Mouse (Mus musculus) forebrain, postnatal 0 days (tissue): Measurements from ENCODE around the gene Ferd3l. TPM values are rescaled to one million over a fixed set of nuclear protein-coding genes. Genes with fewer than 3 reads are reported as not detected.
A peak's percentile ranks its signal among the peaks of the same experiment; 100 is the strongest.

Experiments used
- ATAC-seq: fragments of 200-750 bp; cut with Nextera tagmentation; 2 replicates; pipeline ENCODE4 v1.8.0; 2017; ENCODE audit warnings: mild to moderate bottlenecking, moderate library complexity
- DNase-seq: peaks from one replicate; pipeline ENCODE4 v3.0.0-alpha.2; 2015
- H3K27ac ChIP-seq: fragments of 300-500 bp; sonication (generic); 2 replicates; pipeline ENCODE4 v1.5.1; 2014; ENCODE audit warnings: low read depth, mild to moderate bottlenecking, antibody characterized with exemption, low read length, moderate library complexity, mixed read lengths
- H3K27me3 ChIP-seq: fragments of 300-500 bp; sonication (generic); 2 replicates; pipeline ENCODE4 v1.6.1; 2014; ENCODE audit warnings: mild to moderate bottlenecking, low read length, mixed read lengths; ENCODE audit not compliant: insufficient read depth
- H3K36me3 ChIP-seq: fragments of 300-500 bp; sonication (generic); 2 replicates; pipeline ENCODE4 v1.6.1; 2014; ENCODE audit warnings: mild to moderate bottlenecking, moderate library complexity; ENCODE audit not compliant: insufficient read depth
- H3K4me1 ChIP-seq: fragments of 300-500 bp; sonication (generic); 2 replicates; pipeline ENCODE4 v1.6.1; 2014; ENCODE audit warnings: antibody characterized with exemption; ENCODE audit not compliant: insufficient read depth
- H3K4me2 ChIP-seq: fragments of 300-500 bp; sonication (generic); 2 replicates; pipeline ENCODE4 v1.6.1; 2014; ENCODE audit warnings: low read depth, mild to moderate bottlenecking, moderate library complexity
- H3K4me3 ChIP-seq: fragments of 300-500 bp; sonication (generic); 2 replicates; pipeline ENCODE4 v1.5.1; 2014; ENCODE audit warnings: low read depth, low read length, mixed read lengths
- H3K9ac ChIP-seq: fragments of 300-500 bp; sonication (generic); 2 replicates; pipeline ENCODE4 v1.6.1; 2014; ENCODE audit warnings: mild to moderate bottlenecking
- H3K9me3 ChIP-seq: fragments of 300-500 bp; sonication (generic); 2 replicates; pipeline ENCODE4 v1.6.1; 2016; ENCODE audit warnings: low read length
- CTCF ChIP-seq: sonication (generic); IDR thresholded peaks from 2 replicates; pipeline ENCODE4 v1.5.1; 2016; ENCODE audit warnings: antibody characterized with exemption, control low read depth, low read depth
- WGBS: fragments of 180-500 bp; shearing (Covaris S2); extraction: QIAGEN DNeasy Blood & Tissue Kit; methylation state at CpG from one replicate; pipeline ENCODE4 v1.1.7; 2014; 5-methylcytosine and 5-hydroxymethylcytosine counted together
- polyA plus RNA-seq: library from polyadenylated mRNA; unstranded; fragments of >200 nt; fragmentation: Nextera tagmentation; extraction: Ambion mirVana; gene quantifications from 2 replicates; pipeline ENCODE4 v1.2.1, GENCODE M21; 2015
- total RNA-seq: library from RNA; depleted of rRNA; stranded (reverse); fragments of >200 nt; gene quantifications from 2 replicates; pipeline ENCODE4 v1.2.3, GENCODE M21; 2014; rRNA removed

Gene Ferd3l
- total and polyA plus RNA-seq, 2 experiments from 2014 or later = 0.48 TPM; not detected in 1

DNA sequence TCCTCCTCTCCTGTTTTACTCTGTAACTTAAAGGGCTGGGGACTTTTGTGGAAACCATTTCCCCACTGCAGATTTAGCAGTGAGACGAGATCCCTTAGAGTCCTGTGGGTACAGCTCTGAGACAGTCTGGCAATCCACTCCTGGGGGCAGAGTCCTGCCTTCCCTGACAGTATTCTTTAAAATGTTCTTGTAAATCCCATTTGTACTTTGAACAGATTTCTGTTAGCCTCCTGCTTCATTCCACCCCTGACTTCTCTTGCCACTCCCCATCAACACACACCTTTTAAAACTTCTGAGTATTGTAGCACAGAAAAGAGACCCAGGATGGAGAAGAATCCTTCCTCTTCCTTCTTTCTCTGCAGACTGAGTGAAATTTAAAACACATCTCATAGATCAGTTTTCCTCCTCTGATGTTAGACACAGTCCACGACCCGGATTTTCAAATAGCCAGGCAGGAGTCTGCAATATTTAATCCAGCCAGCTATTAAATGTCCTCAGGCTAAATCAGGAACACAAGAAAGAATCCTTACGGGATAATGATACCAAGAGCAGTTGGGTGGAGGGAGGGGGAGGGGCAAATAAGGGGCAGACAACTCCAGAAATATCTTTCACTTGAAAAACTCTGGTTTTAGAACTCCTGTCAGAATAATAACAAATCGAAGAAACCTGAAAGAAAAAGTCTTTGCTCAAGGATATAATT, 37.6 kb downstream of the Ferd3l start:
- no peaks in the 10 kb centered on the region for H3K36me3 ChIP-seq
- H3K4me1 ChIP-seq = no peaks in the 10 kb centered on the region; the same call in 1 of the 2 replicates
- no peak overlapping the region for H3K4me2 ChIP-seq
- no peaks in the 10 kb centered on the region for H3K9me3 ChIP-seq
- 5% methylated on average over 5 of the region's 5 CpGs for WGBS
- no peak overlapping the region for H3K9ac ChIP-seq
- ATAC-seq (no peak), DNase-seq (peak; percentile 64)
- H3K4me3 ChIP-seq = no peak overlapping the region
- no peak for TF ChIP-seq CTCF
- peaks cover 88% of the 10 kb centered on the region for H3K27me3 ChIP-seq
- no peak overlapping the region for H3K27ac ChIP-seq

DNA sequence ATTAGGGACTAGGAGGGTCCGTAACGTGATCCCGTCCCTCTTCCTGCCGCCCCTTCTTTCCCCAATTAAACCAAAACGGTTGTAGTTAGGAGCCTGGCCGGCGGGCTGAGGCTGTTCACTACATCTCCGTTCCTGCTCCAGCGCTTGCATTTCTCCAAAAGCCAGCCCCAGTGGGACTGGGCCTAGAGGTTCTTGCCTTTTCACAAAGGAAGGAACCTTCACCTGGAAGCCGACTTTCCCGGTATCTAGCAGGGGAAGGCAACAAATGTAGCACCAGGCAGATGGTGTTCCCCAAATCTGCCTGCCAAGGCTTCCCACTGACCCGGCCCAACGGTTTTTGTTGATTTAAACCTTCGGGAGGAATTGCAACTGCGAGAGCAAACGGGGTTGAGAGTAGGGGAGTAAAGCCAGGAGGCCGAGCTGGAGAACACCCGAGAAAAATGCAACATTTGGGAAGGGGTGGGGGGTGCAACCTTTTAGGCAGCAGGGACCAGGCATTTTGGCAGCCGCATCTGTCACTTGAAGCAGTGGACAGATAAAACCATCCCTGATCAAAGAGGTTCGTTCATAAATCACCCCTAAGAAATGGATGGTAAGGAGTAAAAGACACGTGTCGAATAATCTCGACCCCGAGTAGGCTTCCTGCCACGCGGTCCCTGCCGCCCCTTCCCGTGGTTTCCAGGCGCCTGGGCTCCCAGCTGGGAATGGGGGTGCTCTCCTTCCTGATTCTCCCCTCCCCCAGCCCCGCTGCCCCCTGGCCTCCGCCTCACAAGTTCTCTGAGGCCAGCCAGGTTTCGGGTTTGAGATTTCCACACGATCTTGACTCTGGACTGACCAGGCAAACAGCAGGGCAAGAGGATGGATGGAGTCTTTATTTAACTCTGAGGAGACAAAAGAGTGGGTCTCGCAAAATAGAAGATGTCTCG, 38.5 kb downstream of the Ferd3l start:
- DNase-seq (peak; percentile 71), ATAC-seq (no peak)
- Histone ChIP-seq H3K36me3 (no peaks in the 10 kb centered on the region), H3K4me3 (peak overlapping the region; percentile 0; the same call in 1 of the 2 replicates), H3K27ac (no peak overlapping the region), H3K27me3 (peaks cover 88% of the 10 kb centered on the region), H3K4me2 (peak overlapping the region; percentile 19), H3K9me3 (no peaks in the 10 kb centered on the region), H3K4me1 (no peaks in the 10 kb centered on the region; the same call in 1 of the 2 replicates), H3K9ac (no peak overlapping the region)
- 2% methylated on average over 35 of the region's 35 CpGs for WGBS
- no peak for TF ChIP-seq CTCF

DNA sequence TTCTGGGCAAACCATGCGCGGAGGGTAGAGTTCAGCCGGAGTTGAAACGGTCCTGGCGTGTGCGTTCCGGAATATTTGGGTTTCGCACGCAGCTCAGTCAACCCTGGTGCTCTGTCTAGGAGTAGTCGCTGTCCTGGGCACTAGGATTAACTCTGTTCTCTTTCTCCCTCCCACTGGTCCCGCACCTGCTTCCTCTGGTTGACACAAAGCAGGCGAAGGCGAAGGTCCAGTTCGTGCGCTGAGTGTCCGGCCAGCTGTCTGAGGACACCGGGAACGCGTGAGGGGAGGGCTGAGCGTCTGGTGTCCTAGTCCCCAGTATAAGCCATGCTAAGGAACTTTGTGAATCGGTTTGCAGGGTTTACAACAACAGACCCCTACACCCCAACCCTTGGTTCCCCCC, 39.3 kb downstream of the Ferd3l start:
- TF ChIP-seq CTCF = no peak
- Histone ChIP-seq H3K27ac (no peak overlapping the region), H3K27me3 (peaks cover 83% of the 10 kb centered on the region), H3K9ac (no peak overlapping the region), H3K9me3 (no peaks in the 10 kb centered on the region), H3K4me3 (no peak overlapping the region; the same call in 1 of the 2 replicates), H3K4me2 (peak overlapping the region; percentile 19), H3K4me1 (no peaks in the 10 kb centered on the region; the same call in 1 of the 2 replicates), H3K36me3 (no peaks in the 10 kb centered on the region)
- WGBS = under 1% methylated on average over 21 of the region's 21 CpGs
- DNase-seq (peak; percentile 38), ATAC-seq (peak; percentile 60)

DNA sequence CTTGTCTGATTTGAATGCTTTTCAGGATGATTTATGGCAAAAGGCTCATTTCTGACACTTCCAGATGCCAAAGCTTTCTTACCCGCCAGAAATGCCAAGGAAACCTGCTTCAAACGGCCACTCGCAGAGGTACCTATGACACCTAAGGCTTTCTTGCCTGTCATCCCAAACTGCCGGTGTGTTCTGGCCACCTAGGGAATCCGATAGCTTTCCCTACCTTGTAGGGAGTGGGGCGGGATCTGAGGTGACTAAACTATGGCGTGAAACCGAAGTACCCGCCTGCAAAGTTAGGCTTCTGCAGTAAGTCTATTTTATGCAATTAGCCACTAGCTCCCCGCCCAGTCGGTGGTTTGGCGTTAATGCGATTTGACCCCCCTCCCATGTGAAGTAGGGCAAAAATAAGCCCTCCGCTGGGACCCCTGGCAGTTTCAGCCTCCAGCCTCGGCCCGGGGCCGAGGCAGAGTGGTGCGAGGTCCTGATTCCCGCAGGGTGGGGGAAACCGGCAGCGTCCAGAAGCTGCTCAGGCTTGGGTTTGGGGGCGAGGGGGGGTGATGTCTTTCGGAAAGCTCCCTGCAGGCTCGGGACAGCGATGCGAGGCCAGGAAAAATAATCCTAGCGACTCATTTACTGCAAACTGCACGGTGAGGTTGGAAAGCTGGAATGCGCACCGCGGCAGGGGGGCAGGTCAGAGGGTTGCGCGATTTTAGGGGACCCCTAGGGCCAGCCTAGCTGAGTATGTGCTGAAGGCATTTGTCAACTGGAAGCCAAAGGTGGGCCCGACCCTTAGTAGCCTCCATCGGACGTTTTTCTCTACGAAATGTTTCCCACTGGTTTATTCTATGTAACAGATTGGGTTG, 40.0 kb downstream of the Ferd3l start:
- no peak overlapping the region for H3K27ac ChIP-seq
- H3K27me3 ChIP-seq = peaks cover 83% of the 10 kb centered on the region
- no peaks in the 10 kb centered on the region; the same call in 1 of the 2 replicates for H3K4me1 ChIP-seq
- no peak for TF ChIP-seq CTCF
- 1% methylated on average over 37 of the region's 37 CpGs for WGBS
- H3K36me3 ChIP-seq = no peaks in the 10 kb centered on the region
- H3K4me3 ChIP-seq = no peak overlapping the region
- ATAC-seq (no peak), DNase-seq (peak; percentile 30)
- H3K4me2 ChIP-seq = no peak overlapping the region
- H3K9me3 ChIP-seq = no peaks in the 10 kb centered on the region
- no peak overlapping the region for H3K9ac ChIP-seq

DNA sequence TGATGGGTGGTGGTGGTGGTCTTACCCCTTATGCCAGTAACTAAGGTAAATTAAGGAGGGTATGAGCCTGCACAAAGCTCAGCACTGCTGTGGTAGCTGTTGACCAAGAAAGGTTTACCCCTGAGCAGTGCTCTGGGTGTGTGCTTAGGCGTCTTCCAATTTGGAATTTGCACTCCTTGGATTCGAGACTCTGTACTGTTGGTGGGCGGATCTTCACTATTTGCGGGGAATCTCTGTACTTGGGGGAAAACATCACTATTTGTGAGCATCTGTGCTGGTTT, 40.6 kb downstream of the Ferd3l start:
- H3K36me3 ChIP-seq = no peaks in the 10 kb centered on the region
- H3K4me3 ChIP-seq = no peak overlapping the region
- 6% methylated on average over 4 of the region's 4 CpGs for WGBS
- H3K4me1 ChIP-seq = no peaks in the 10 kb centered on the region; the same call in 1 of the 2 replicates
- ATAC-seq (0 out of 2 replicates have a peak, but pooled peaks have one; percentile 25), DNase-seq (no peak)
- H3K27me3 ChIP-seq = peaks cover 81% of the 10 kb centered on the region
- no peak overlapping the region for H3K4me2 ChIP-seq
- no peaks in the 10 kb centered on the region for H3K9me3 ChIP-seq
- no peak overlapping the region for H3K27ac ChIP-seq
- no peak overlapping the region for H3K9ac ChIP-seq
- TF ChIP-seq CTCF = no peak

Other genes with a start within 250 kb of the Ferd3l start
- gene Twist1, start 29.2 kb downstream of the Ferd3l start, total RNA-seq = 2.5 and 4.1 TPM in 2 replicates
- gene Twist1, start 29.2 kb downstream of the Ferd3l start, polyA plus RNA-seq = 0.73 and 0.80 TPM in 2 replicates